Mouse (Mus musculus): ENCODE results near the gene Cyp8b1.

GRCm38 (mm10) chr9:121915056-121915455 is 1.0 kb downstream of the Cyp8b1 start:
- TF ChIP-seq GATA1 (IDR thresholded peaks at IDR 0.05; ENCODE audit: low read length) (no peak), TAL1 (IDR thresholded peaks at IDR 0.05; ENCODE audit: low read length) (no peak)
